Mouse (Mus musculus) ovary, postnatal 14 days (tissue): ENCODE measurements around the gene Shc2.
A peak's percentile ranks its signal among the peaks of the same experiment; 100 is the strongest.

Experiments used
- DNase-seq: peaks from one replicate; pipeline ENCODE4 v3.0.0; 2022; ENCODE audit warnings: low spot score

Shc2 gene

GRCm38 (mm10) chr10:79637128-79638110 is at the start of gene Shc2:
Gene Shc2 (minus strand): TSS chr10:79637918.
- DNase-seq = no peak

- no peak for DNase-seq
Measured at GRCm38 (mm10) chr10:79687513-79687912, 49.8 kb upstream of the Shc2 start.

GRCm38 (mm10) chr10:79686691-79687090 is 49.0 kb upstream of the Shc2 start:
- no peak for DNase-seq

- DNase-seq = no peak
Measured at GRCm38 (mm10) chr10:79686219-79686618, 48.5 kb upstream of the Shc2 start.

- no peak for DNase-seq
Measured at GRCm38 (mm10) chr10:79684770-79685600, 47.3 kb upstream of the Shc2 start.

DNA sequence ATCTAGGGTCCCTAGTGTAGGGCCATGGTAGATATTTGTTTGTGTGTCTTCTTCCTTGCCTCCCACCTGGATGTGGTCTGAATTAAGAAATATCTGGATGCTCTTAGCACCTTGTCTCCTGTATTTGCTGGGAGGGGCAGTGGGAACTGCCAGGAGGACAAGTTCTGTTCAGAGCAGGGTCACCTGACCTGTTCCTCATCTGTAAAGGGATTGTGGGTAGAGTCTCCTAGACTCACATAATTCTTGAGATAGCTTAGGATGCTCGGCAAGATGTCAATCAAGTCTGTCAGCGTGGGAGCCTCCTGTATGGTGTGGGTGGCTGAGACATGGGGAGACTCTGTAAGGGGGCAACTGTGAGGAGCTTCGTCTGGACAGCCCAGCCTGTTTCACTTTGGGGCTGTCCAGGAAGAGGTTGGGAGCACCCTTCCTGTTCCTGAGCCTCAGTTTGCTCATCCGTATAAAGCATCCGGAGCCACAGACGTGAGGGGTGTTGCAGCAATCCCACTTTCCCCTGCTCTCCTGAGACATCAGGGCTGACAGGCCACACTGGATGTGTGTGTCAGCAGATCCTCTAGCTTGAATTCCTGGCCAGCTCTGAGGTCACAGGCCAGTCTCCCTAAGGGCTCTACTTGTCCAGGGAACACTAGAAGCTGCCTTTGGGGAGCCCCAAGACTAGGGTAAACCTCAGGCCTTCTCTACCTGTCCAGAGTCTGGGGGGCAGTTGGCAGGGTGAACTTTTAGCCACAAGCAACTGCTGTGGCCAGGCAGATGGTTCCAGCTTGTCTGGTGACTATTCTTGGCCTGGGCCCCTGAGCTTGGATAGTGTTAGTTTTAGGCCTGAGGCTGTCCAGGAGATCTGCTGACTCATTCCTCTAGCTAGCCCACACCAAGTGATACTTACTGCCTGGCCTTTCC is 46.3 kb upstream of the Shc2 start:
- no peak for DNase-seq

GRCm38 (mm10) chr10:79682916-79683582 is 45.3 kb upstream of the Shc2 start:
- peak; percentile 36 for DNase-seq

DNA sequence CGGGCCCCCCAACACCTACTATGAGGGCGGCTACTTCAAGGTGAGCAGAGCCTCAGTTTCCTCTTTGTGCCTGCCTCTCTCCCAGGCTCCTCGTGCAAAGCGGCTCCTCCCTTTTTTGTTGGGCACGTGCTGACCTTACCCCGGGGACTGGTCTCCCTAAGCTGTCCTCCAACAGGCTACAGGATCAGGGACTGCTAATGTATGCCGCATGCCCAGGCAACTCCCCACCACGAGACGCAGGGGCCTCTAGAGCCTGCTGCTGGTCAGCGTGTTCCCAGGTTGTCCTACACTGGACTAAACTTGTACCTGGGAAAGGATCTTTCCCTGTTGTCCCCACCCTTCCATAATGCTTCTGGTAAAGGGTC is 44.8 kb upstream of the Shc2 start:
- no peak for DNase-seq

DNA sequence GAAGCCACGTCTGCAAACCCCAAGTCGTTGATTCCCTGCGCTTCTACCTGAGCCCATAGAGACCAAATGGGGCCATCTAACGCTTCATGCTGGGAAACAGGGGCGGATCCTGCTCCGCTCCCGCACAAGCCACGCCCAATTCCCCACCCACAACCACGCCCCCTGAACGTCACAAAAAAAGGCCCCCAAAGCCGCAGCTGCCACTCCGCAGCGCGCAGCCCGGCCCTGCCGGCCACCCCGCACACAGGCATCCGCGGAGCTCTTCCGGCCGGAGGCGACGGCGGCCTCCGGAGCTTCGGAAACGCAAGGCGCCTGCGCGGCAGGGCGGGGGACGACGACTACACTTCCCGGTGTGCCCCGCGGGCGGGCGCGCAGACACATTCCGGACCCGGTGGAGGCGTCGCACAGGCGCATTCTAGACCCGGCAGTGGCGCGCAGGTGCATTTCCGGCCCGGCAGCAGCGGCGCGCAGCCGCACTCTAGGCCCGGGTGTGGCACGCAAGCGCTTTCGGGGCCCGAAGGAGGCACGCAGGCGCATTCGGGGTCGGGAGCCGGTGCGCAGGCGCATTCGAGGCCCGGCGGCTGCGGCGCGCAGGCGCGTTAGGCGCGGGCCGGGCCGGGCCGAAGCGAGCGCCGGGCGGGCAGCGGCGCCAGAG is 44.0 kb upstream of the Shc2 start, which contains the start of gene Cdc34:
Gene Cdc34, plus strand, starts transcription at position 605 of the 655 bp plus-strand sequence.
- peak; percentile 99 for DNase-seq

DNA sequence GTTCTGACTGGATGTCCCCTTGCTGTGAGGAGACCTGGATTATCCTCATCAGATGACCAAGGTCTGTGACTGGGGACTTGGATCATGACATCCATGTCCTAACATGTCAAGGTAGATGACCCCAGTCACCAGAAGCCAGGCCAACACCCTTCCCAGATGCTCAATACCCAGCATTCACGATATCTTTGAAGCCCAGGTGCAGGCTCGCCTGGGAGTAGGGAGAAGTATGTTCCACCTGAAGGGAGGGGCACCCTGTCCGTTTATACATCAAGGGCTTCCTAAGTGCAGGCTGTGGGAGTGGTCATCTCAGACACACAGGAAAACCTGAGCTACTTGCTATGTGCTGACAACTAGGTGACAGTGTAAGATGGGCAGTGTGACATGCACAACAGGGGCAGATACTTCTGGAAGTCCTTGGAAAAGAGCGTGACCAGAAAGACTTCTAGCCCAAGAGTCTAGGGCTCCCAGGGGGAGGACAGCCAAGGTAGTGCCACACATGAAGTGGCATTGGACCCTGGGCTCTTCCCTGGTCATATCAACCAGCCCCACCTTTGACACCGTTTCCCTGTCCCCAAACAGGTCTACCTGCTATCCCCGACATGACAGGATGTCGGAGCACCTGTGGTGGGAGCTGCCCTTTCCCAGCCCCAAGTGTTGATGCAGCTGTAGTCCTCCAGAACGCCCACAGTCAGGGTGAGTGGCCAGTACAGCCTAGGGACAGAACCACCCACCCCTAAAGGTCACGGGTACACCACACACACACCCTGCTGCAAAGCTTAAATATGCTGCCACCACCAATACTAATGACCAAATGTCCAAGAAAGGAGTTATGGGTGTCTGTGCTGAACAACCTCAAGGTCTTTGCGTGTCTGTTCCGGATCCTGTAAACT is 43.1 kb upstream of the Shc2 start:
- DNase-seq = no peak

DNA sequence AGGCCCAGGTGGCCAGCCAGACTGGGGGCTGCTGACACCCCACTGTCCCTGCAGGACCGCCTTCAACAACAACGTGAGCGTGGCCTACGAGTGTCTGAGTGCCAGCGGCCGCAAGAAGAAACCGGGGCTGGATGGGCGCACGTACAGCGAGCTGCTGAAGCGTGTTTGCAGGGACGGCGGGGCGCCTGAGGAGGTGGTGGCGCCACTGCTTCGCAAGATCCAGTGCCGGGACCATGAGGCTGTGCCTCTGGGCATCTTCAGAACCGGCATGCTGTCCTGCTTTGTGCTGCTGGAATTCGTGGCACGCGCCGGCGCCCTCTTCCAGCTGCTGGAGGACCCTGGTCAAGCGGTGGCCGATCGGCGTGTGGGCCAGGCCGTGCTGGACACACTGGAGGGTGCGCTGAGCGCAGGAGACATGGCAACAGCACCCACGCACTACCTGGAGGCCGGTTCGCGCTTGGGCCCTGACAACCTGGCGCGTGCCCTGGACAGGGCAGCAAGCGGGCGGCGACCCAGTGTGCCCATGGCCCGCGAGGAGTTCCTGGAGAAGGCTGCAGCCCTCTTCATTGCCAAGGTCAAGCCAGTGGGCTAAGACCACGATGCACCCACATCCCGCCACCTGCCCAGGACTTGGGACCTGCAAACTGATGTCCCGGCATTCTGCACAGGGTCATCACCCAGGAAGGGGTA is 37.8 kb upstream of the Shc2 start:
- no peak for DNase-seq

- no peak for DNase-seq
Measured at GRCm38 (mm10) chr10:79673054-79673453, 35.3 kb upstream of the Shc2 start.

GRCm38 (mm10) chr10:79672088-79672455 is 34.4 kb upstream of the Shc2 start:
- no peak for DNase-seq

DNA sequence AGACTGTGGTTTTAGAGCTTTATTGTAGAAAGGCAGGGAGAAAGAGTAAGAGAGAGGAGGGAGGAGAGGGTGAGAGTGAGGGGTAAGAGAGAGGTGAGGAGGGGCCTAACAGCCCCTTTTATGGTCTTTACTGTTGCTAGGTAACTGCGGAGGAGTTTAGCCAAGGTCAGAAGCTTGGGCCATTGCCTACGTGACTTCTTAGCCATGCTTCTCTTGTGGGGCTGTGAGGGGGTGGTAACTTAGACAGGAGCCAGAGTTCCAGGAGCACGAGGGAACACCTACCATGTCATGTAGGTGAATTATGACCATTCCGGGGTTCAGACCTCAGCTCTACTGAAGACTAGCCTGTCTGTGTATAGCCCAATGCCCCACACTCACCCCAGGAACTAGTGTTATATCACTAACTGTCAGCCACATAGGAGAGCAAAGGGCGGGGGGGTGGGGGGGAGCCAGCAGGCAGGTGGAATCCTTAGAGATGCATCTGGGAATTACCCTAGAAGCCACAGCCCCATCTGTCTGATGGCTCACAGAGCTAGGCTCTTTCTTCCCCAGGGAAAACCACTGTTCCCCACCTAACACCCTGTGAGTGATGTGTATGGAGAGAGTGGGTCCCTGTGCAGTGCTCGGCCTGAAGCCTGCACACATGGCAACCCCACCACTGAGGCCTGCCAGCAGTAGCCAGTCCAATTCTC is 33.8 kb upstream of the Shc2 start:
- no peak for DNase-seq

- DNase-seq = no peak
Measured at GRCm38 (mm10) chr10:79670071-79670888, 32.6 kb upstream of the Shc2 start.

DNA sequence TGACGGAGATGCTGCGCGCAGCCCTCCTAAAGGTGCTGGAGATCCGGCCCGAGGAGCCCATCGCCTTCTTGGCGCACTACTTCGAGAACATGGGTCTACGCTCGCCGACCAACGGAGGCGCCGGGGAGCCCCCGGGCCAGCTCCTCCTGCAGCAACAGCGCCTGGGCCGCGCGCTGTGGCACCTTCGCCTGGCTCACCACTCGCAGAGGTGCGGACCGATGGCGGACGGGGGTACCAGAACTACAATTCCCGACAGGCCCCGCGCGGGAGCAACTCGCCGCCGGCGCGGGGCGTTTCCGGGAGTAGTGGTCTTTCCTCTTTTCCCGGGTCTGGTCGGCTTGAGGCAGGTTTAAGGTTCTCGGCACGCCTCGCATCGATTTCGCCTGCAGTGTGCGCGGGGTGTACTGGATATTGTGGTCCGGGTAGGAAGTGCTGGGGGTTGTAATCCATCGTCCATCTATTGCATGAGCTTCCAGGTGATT is 31.9 kb upstream of the Shc2 start:
- DNase-seq = peak; percentile 51
